Mouse (Mus musculus) intestine, postnatal 0 days (tissue): ENCODE measurements at regions not wholly inside any gene's neighbourhood (a gene's known extent, or its start where the extent isn't known, plus 50 kb on each side); places are given as distances from the start of the nearest gene placed in this dataset.

Experiments used
- ATAC-seq: fragments of 200-750 bp; cut with Nextera tagmentation; 2 replicates; pipeline ENCODE4 v1.8.0; 2017; ENCODE audit warnings: mild to moderate bottlenecking, moderate TSS enrichment, moderate library complexity
- H3K27ac ChIP-seq: fragments of 300-500 bp; sonication (generic); 2 replicates; pipeline ENCODE4 v1.5.1; 2014; ENCODE audit warnings: mild to moderate bottlenecking, low read depth, low read length, moderate library complexity
- H3K27me3 ChIP-seq: fragments of 300-500 bp; sonication (generic); replicated peaks from 2 replicates; pipeline ENCODE4 v1.6.1; 2014; ENCODE audit warnings: low read length, mixed read lengths; ENCODE audit not compliant: control insufficient read depth, insufficient read depth
- H3K36me3 ChIP-seq: fragments of 300-500 bp; sonication (generic); 2 replicates; pipeline ENCODE4 v1.6.1; 2014; ENCODE audit warnings: mild to moderate bottlenecking, moderate library complexity; ENCODE audit not compliant: control insufficient read depth, insufficient read depth
- H3K4me1 ChIP-seq: fragments of 300-500 bp; sonication (generic); replicated peaks from 2 replicates; pipeline ENCODE4 v1.6.1; 2014; ENCODE audit warnings: antibody characterized with exemption, low read length, mixed read lengths; ENCODE audit not compliant: control insufficient read depth, insufficient read depth
- H3K4me2 ChIP-seq: fragments of 300-500 bp; sonication (generic); replicated peaks from 2 replicates; pipeline ENCODE4 v1.6.1; 2014; ENCODE audit warnings: low read depth, mild to moderate bottlenecking, moderate library complexity
- H3K4me3 ChIP-seq: fragments of 300-500 bp; sonication (generic); 2 replicates; pipeline ENCODE4 v1.5.1; 2014; ENCODE audit warnings: low read depth, low read length
- H3K9ac ChIP-seq: fragments of 300-500 bp; sonication (generic); 2 replicates; pipeline ENCODE4 v1.6.1; 2014; ENCODE audit warnings: mild to moderate bottlenecking, low read depth, low read length
- H3K9me3 ChIP-seq: fragments of 300-500 bp; sonication (generic); 2 replicates; pipeline ENCODE4 v1.6.1; 2016; ENCODE audit warnings: mixed run types; ENCODE audit not compliant: control insufficient read depth
- CTCF ChIP-seq: sonication (generic); IDR thresholded peaks from 2 replicates; pipeline ENCODE4 v1.5.1; 2016; ENCODE audit warnings: low read depth, mild to moderate bottlenecking, control low read depth, antibody characterized with exemption, moderate library complexity
- WGBS: fragments of 180-500 bp; shearing (Covaris S2); extraction: QIAGEN DNeasy Blood & Tissue Kit; methylation state at CpG from one replicate; pipeline ENCODE4 v1.1.7; 2014; 5-methylcytosine and 5-hydroxymethylcytosine counted together

GRCm38 (mm10) chr1:73570944-73571343 lies 553.3 kb downstream of the Tns1 start:
- WGBS, result 90% methylated on average over 3 of the region's 3 CpGs
- Histone ChIP-seq H3K4me3 (no peak overlapping the region), H3K9me3 (no peaks in the 10 kb centered on the region), H3K4me1 (no peaks in the 10 kb centered on the region), H3K4me2 (no peak overlapping the region), H3K9ac (no peak overlapping the region), H3K27me3 (no peaks in the 10 kb centered on the region), H3K27ac (no peak overlapping the region), H3K36me3 (no peaks in the 10 kb centered on the region)
- ATAC-seq, result no peak
- no peak for TF ChIP-seq CTCF

- WGBS, result 84% methylated on average over 3 of the region's 3 CpGs
- no peak for ATAC-seq
- Histone ChIP-seq H3K9ac (no peak overlapping the region), H3K36me3 (no peaks in the 10 kb centered on the region), H3K27ac (no peak overlapping the region), H3K4me2 (no peak overlapping the region), H3K4me3 (no peak overlapping the region), H3K9me3 (0 out of 2 replicates have a peak, but pooled peaks cover 2% of the 10 kb centered on the region), H3K27me3 (no peaks in the 10 kb centered on the region), H3K4me1 (no peaks in the 10 kb centered on the region)
- no peak for TF ChIP-seq CTCF
These were observed 551.1 kb upstream of the Tnp1 start for GRCm38 (mm10) chr1:73566770-73567169.

- H3K4me3 ChIP-seq, result no peak overlapping the region
- H3K36me3 ChIP-seq, result no peaks in the 10 kb centered on the region
- ATAC-seq, result no peak
- H3K27me3 ChIP-seq, result no peaks in the 10 kb centered on the region
- no peaks in the 10 kb centered on the region for H3K4me1 ChIP-seq
- H3K9me3 ChIP-seq, result 0 out of 2 replicates have a peak, but pooled peaks cover 2% of the 10 kb centered on the region
- H3K9ac ChIP-seq, result no peak overlapping the region
- TF ChIP-seq CTCF, result no peak
- H3K4me2 ChIP-seq, result no peak overlapping the region
- no peak overlapping the region for H3K27ac ChIP-seq
- 90% methylated on average over 1 of the region's 1 CpGs for WGBS
These were observed 544.9 kb upstream of the Tnp1 start for GRCm38 (mm10) chr1:73560594-73560993.

- Histone ChIP-seq H3K36me3 (no peaks in the 10 kb centered on the region), H3K27ac (no peak overlapping the region), H3K4me3 (no peak overlapping the region), H3K4me1 (no peaks in the 10 kb centered on the region), H3K4me2 (no peak overlapping the region), H3K9me3 (no peaks in the 10 kb centered on the region), H3K27me3 (no peaks in the 10 kb centered on the region), H3K9ac (no peak overlapping the region)
- no peak for TF ChIP-seq CTCF
- 77% methylated on average over 3 of the region's 3 CpGs for WGBS
- ATAC-seq, result no peak
These were observed 532.2 kb upstream of the Tnp1 start for GRCm38 (mm10) chr1:73547877-73548276.

- Histone ChIP-seq H3K27ac (no peak overlapping the region), H3K4me2 (no peak overlapping the region), H3K27me3 (no peaks in the 10 kb centered on the region), H3K9me3 (no peaks in the 10 kb centered on the region), H3K9ac (no peak overlapping the region), H3K4me1 (no peaks in the 10 kb centered on the region), H3K36me3 (no peaks in the 10 kb centered on the region), H3K4me3 (no peak overlapping the region)
- TF ChIP-seq CTCF, result no peak
- no peak for ATAC-seq
- 64% methylated on average over 6 of the region's 6 CpGs for WGBS
These were observed 529.7 kb upstream of the Tnp1 start for GRCm38 (mm10) chr1:73545401-73545800.

- Histone ChIP-seq H3K27me3 (no peaks in the 10 kb centered on the region), H3K9ac (no peak overlapping the region), H3K4me3 (no peak overlapping the region), H3K36me3 (no peaks in the 10 kb centered on the region), H3K27ac (no peak overlapping the region), H3K9me3 (no peaks in the 10 kb centered on the region), H3K4me1 (no peaks in the 10 kb centered on the region), H3K4me2 (no peak overlapping the region)
- ATAC-seq, result no peak
- WGBS, result 44% methylated on average over 5 of the region's 5 CpGs
- TF ChIP-seq CTCF, result no peak
These were observed 525.7 kb upstream of the Tnp1 start for GRCm38 (mm10) chr1:73541371-73541770.

GRCm38 (mm10) chr1:73538420-73538871 lies 522.7 kb upstream of the Tnp1 start:
- ATAC-seq, result no peak
- Histone ChIP-seq H3K4me1 (no peaks in the 10 kb centered on the region), H3K9ac (no peak overlapping the region), H3K27ac (no peak overlapping the region), H3K36me3 (no peaks in the 10 kb centered on the region), H3K27me3 (no peaks in the 10 kb centered on the region), H3K9me3 (no peaks in the 10 kb centered on the region), H3K4me3 (no peak overlapping the region), H3K4me2 (no peak overlapping the region)
- WGBS, result 36% methylated on average over 2 of the region's 2 CpGs
- TF ChIP-seq CTCF, result no peak
